Mouse (Mus musculus): Measurements from ENCODE around the gene Mis12.

- no peak for TF ChIP-seq CTCF (IDR thresholded peaks at IDR 0.05; ENCODE audit: control insufficient read depth, insufficient read depth, insufficient replicate concordance, low read depth, low read length)
- no peak for TF ChIP-seq POLR2A (IDR thresholded peaks at IDR 0.05; ENCODE audit: control insufficient read depth, low read depth, low read length)
These were observed 10.2 kb downstream of the Mis12 start for GRCm38 (mm10) chr11:71029403-71030118.

All from testis, adult 2 months (tissue).